Mouse (Mus musculus): ENCODE results near the gene Pyy. TPM values are rescaled to one million over a fixed set of nuclear protein-coding genes. Genes with fewer than 3 reads are reported as not detected.

Pyy gene
- total and polyA plus RNA-seq, 3 experiments, result not detected

GRCm38 (mm10) chr11:102145471-102146001 lies 37.9 kb upstream of the Pyy start, which contains the start of gene Nags:
Gene Nags (plus strand): TSS chr11:102145513.
- TF ChIP-seq GATA2 (IDR thresholded peaks at IDR 0.05; ENCODE audit: borderline replicate concordance, low read depth, low read length) (no peak), GATA1 (IDR thresholded peaks at IDR 0.05; ENCODE audit: borderline replicate concordance, low read length) (no peak), POLR2AphosphoS5 (IDR thresholded peaks at IDR 0.05; ENCODE audit: insufficient replicate concordance, low read depth, low read length) (no peak), TAL1 (conservative IDR thresholded peaks at IDR 0.05; ENCODE audit: low read depth, low read length) (no peak), CTCF (IDR thresholded peaks at IDR 0.05; ENCODE audit: low read depth, low read length) (no peak)
- peaks cover 14% of the 10 kb centered on the region for H3K4me1 ChIP-seq (ENCODE audit: insufficient read depth, low read depth, low read length)
- H3K27me3 ChIP-seq (ENCODE audit: insufficient read depth, low read length), result peaks cover 52% of the 10 kb centered on the region
- ATAC-seq (ENCODE audit: extremely low read depth, insufficient number of reproducible peaks, low FRiP score, poor library complexity, severe bottlenecking), result no peak
- peaks cover 9% of the 10 kb centered on the region for H3K9me3 ChIP-seq (replicated peaks)
- H3K4me3 ChIP-seq (ENCODE audit: low read depth, low read length), result 0 out of 2 replicates have a peak within 1 kb of the TSS, but pooled peaks have one; percentile 7
- H3K36me3 ChIP-seq (replicated peaks), result no peaks in the 10 kb centered on the region
- DNase-seq (ENCODE audit: low spot score), result no peak

GRCm38 (mm10) chr11:102144957-102145470 lies 37.4 kb upstream of the Pyy start:
- no peak for ATAC-seq (ENCODE audit: extremely low read depth, insufficient number of reproducible peaks, low FRiP score, poor library complexity, severe bottlenecking)
- Histone ChIP-seq H3K4me1 (ENCODE audit: insufficient read depth, low read depth, low read length) (peaks cover 14% of the 10 kb centered on the region), H3K27me3 (ENCODE audit: insufficient read depth, low read length) (peaks cover 52% of the 10 kb centered on the region), H3K9me3 (replicated peaks) (peaks cover 9% of the 10 kb centered on the region), H3K36me3 (replicated peaks) (no peaks in the 10 kb centered on the region), H3K4me3 (ENCODE audit: low read depth, low read length) (no peak overlapping the region)
- no peak for DNase-seq (ENCODE audit: low spot score)
- TF ChIP-seq CTCF (IDR thresholded peaks at IDR 0.05; ENCODE audit: low read depth, low read length), result no peak
- no peak for TF ChIP-seq POLR2AphosphoS5 (IDR thresholded peaks at IDR 0.05; ENCODE audit: insufficient replicate concordance, low read depth, low read length)
- no peak for TF ChIP-seq GATA1 (IDR thresholded peaks at IDR 0.05; ENCODE audit: borderline replicate concordance, low read length)
- no peak for TF ChIP-seq GATA2 (IDR thresholded peaks at IDR 0.05; ENCODE audit: borderline replicate concordance, low read depth, low read length)
- TF ChIP-seq TAL1 (conservative IDR thresholded peaks at IDR 0.05; ENCODE audit: low read depth, low read length), result no peak

- no peaks in the 10 kb centered on the region for H3K36me3 ChIP-seq (replicated peaks)
- peaks cover 30% of the 10 kb centered on the region; the same call in 1 of the 2 replicates for H3K27me3 ChIP-seq (ENCODE audit: insufficient read depth, low read length)
- DNase-seq (ENCODE audit: low spot score), result no peak
- H3K9me3 ChIP-seq (replicated peaks), result peaks cover 9% of the 10 kb centered on the region
- peaks cover 27% of the 10 kb centered on the region for H3K4me1 ChIP-seq (ENCODE audit: insufficient read depth, low read depth, low read length)
- TF ChIP-seq TAL1 (conservative IDR thresholded peaks at IDR 0.05; ENCODE audit: low read depth, low read length), result no peak
- H3K4me3 ChIP-seq (ENCODE audit: low read depth, low read length), result no peak overlapping the region
- no peak for ATAC-seq (ENCODE audit: extremely low read depth, insufficient number of reproducible peaks, low FRiP score, poor library complexity, severe bottlenecking)
Measured at GRCm38 (mm10) chr11:102142355-102142754, 34.7 kb upstream of the Pyy start.

GRCm38 (mm10) chr11:102140508-102140907 lies 32.9 kb upstream of the Pyy start:
- H3K9me3 ChIP-seq (replicated peaks), result peaks cover 2% of the 10 kb centered on the region
- H3K36me3 ChIP-seq (replicated peaks), result no peaks in the 10 kb centered on the region
- H3K4me3 ChIP-seq (ENCODE audit: low read depth, low read length), result no peak overlapping the region
- peaks cover 13% of the 10 kb centered on the region; the same call in 1 of the 2 replicates for H3K27me3 ChIP-seq (ENCODE audit: insufficient read depth, low read length)
- TF ChIP-seq TAL1 (conservative IDR thresholded peaks at IDR 0.05; ENCODE audit: low read depth, low read length), result no peak
- peak; percentile 58 for TF ChIP-seq CTCF (IDR thresholded peaks at IDR 0.05; ENCODE audit: low read depth, low read length)
- H3K4me1 ChIP-seq (ENCODE audit: insufficient read depth, low read depth, low read length), result peaks cover 26% of the 10 kb centered on the region
- DNase-seq (ENCODE audit: low spot score) (peak; percentile 60), ATAC-seq (ENCODE audit: extremely low read depth, insufficient number of reproducible peaks, low FRiP score, poor library complexity, severe bottlenecking) (no peak)

- peaks cover 7% of the 10 kb centered on the region; the same call in 1 of the 2 replicates for H3K27me3 ChIP-seq (ENCODE audit: insufficient read depth, low read length)
- DNase-seq (ENCODE audit: low spot score), result peak; percentile 57
- TF ChIP-seq POLR2AphosphoS5 (IDR thresholded peaks at IDR 0.05; ENCODE audit: insufficient replicate concordance, low read depth, low read length) (no peak), GATA2 (IDR thresholded peaks at IDR 0.05; ENCODE audit: borderline replicate concordance, low read depth, low read length) (no peak), CTCF (IDR thresholded peaks at IDR 0.05; ENCODE audit: low read depth, low read length) (peak; percentile 82), GATA1 (IDR thresholded peaks at IDR 0.05; ENCODE audit: borderline replicate concordance, low read length) (no peak)
- H3K36me3 ChIP-seq (replicated peaks), result no peaks in the 10 kb centered on the region
- H3K4me1 ChIP-seq (ENCODE audit: insufficient read depth, low read depth, low read length), result peaks cover 40% of the 10 kb centered on the region
- H3K4me3 ChIP-seq (ENCODE audit: low read depth, low read length), result peak overlapping the region; percentile 60; the same call in 1 of the 2 replicates
- ATAC-seq (ENCODE audit: extremely low read depth, insufficient number of reproducible peaks, low FRiP score, poor library complexity, severe bottlenecking), result no peak
- H3K9me3 ChIP-seq (replicated peaks), result no peaks in the 10 kb centered on the region
Measured at GRCm38 (mm10) chr11:102138447-102138740, 30.8 kb upstream of the Pyy start.

- TF ChIP-seq POLR2AphosphoS5 (IDR thresholded peaks at IDR 0.05; ENCODE audit: insufficient replicate concordance, low read depth, low read length) (no peak), TAL1 (conservative IDR thresholded peaks at IDR 0.05; ENCODE audit: low read depth, low read length) (no peak)
- peak; percentile 54 for DNase-seq (ENCODE audit: low spot score)
- ATAC-seq (ENCODE audit: extremely low read depth, insufficient number of reproducible peaks, low FRiP score, poor library complexity, severe bottlenecking), result no peak
- H3K4me1 ChIP-seq (ENCODE audit: insufficient read depth, low read depth, low read length), result peaks cover 41% of the 10 kb centered on the region
- H3K27me3 ChIP-seq (ENCODE audit: insufficient read depth, low read length), result peaks cover 6% of the 10 kb centered on the region; the same call in 1 of the 2 replicates
- H3K9me3 ChIP-seq (replicated peaks), result no peaks in the 10 kb centered on the region
- H3K4me3 ChIP-seq (ENCODE audit: low read depth, low read length), result peak overlapping the region; percentile 60; the same call in 1 of the 2 replicates
- no peaks in the 10 kb centered on the region for H3K36me3 ChIP-seq (replicated peaks)
Measured at GRCm38 (mm10) chr11:102137625-102138446, 30.2 kb upstream of the Pyy start.
